Mouse (Mus musculus): ENCODE measurements at regions not wholly inside any gene's neighbourhood (a gene's known extent, or its start where the extent isn't known, plus 50 kb on each side); places are given as distances from the start of the nearest gene placed in this dataset.

DNA sequence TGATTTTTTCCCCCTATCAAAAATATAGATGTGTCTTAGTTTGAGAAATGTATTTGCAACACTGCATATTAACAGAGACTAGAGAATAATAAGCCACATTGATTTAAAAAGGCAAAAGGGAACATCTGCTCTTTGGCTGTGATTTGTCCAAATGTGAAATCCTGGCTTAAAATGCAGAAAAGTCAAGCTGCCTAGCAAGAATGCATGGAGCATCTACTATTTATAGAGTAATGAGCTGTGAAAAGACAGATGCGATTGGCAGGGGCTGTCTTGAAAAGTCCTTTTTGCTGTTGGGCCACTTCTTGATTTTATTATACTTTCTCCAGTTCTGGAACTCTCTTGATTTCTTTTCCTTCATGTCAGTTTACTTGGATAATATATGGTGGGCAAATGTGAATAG is 1707.8 kb upstream of the Gm7489 start:
- no peak for TF ChIP-seq CTCF (IDR thresholded peaks at IDR 0.05; ENCODE audit: low read depth)
- TF ChIP-seq EP300 (IDR thresholded peaks at IDR 0.05; ENCODE audit: low read depth): no peak
